Mouse (Mus musculus) midbrain, embryonic 16.5 days (tissue): ENCODE results near the gene Tmem265. TPM values are rescaled to one million over a fixed set of nuclear protein-coding genes. Genes with fewer than 3 reads are reported as not detected.

Source experiments
- ATAC-seq: fragments of 200-750 bp; cut with Nextera tagmentation; 2 replicates; pipeline ENCODE4 v1.8.0; 2017; ENCODE audit warnings: moderate TSS enrichment
- H3K27ac ChIP-seq: fragments of 300-500 bp; sonication (generic); 2 replicates; pipeline ENCODE4 v1.5.1; 2014; ENCODE audit warnings: mild to moderate bottlenecking, low read length, mixed read lengths
- H3K27me3 ChIP-seq: fragments of 300-500 bp; sonication (generic); 2 replicates; pipeline ENCODE4 v1.6.1; 2014; ENCODE audit warnings: low read depth, low read length, mixed read lengths; ENCODE audit not compliant: control insufficient read depth, insufficient read depth
- H3K36me3 ChIP-seq: fragments of 300-500 bp; sonication (generic); 2 replicates; pipeline ENCODE4 v1.6.1; 2014; ENCODE audit warnings: mild to moderate bottlenecking, low read length, moderate library complexity, mixed read lengths; ENCODE audit not compliant: control insufficient read depth, insufficient read depth
- H3K4me1 ChIP-seq: fragments of 300-500 bp; sonication (generic); 2 replicates; pipeline ENCODE4 v1.6.1; 2014; ENCODE audit warnings: mild to moderate bottlenecking, low read length, mixed read lengths; ENCODE audit not compliant: control insufficient read depth, insufficient read depth
- H3K4me2 ChIP-seq: fragments of 300-500 bp; sonication (generic); 2 replicates; pipeline ENCODE4 v1.6.1; 2014; ENCODE audit warnings: mild to moderate bottlenecking, low read length, mixed read lengths
- H3K4me3 ChIP-seq: fragments of 300-500 bp; sonication (generic); 2 replicates; pipeline ENCODE4 v1.5.1; 2014; ENCODE audit warnings: low read depth, mild to moderate bottlenecking, low read length, moderate library complexity, mixed read lengths
- H3K9ac ChIP-seq: fragments of 300-500 bp; sonication (generic); 2 replicates; pipeline ENCODE4 v1.6.1; 2014; ENCODE audit warnings: low read depth, low read length, mixed read lengths
- H3K9me3 ChIP-seq: fragments of 300-500 bp; sonication (generic); replicated peaks from 2 replicates; pipeline ENCODE4 v1.6.1; 2014; ENCODE audit warnings: mild to moderate bottlenecking, low read length, mixed read lengths; ENCODE audit not compliant: control insufficient read depth, poor library complexity, severe bottlenecking
- WGBS: fragments of 180-500 bp; shearing (Covaris S2); extraction: QIAGEN DNeasy Blood & Tissue Kit; methylation state at CpG from one replicate; pipeline ENCODE4 v1.1.7; 2014; 5-methylcytosine and 5-hydroxymethylcytosine counted together
- polyA plus RNA-seq: library from polyadenylated mRNA; unstranded; fragments of >200 nt; fragmentation: Nextera tagmentation; extraction: Ambion mirVana; gene quantifications from 2 replicates; pipeline ENCODE4 v1.2.1, GENCODE M21; 2015

The Tmem265 gene
- polyA plus RNA-seq, 1 experiment from 2014 or later, result 8.5 TPM

DNA sequence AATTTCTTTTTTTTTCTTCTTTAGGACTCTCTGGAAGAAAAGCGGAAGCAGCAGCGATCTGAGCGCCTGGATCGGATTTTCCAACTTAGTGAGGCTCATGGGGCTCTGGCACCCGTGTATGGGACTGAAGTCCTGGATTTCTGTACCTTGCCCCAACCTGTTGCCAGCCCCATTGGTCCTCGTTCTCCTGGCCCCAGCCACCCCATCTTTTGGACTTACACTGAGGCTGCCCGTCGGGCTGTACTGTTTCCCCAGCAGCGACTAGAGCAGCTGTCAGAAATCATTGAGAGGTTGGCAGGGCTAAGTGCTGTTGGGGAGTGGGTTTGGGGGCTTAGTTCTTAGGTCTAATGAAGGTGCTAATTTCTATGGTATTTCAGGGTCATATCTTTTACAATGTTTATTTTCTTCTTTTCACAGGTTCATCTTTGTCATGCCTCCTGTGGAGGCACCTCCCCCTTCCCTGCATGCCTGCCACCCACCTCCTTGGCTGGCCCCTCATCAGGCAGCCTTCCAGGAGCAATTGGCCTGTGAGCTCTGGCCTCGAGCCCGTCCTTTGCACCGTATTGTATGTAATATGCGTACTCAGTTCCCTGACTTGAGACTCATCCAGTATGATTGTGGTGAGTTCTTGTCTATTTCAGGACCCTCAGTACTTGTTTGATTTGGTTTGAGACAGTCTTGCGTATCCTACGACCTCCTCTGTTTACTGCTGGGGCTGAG is 11.9 kb upstream of the Tmem265 start:
- WGBS, result 91% methylated on average over 15 of the region's 15 CpGs
- Histone ChIP-seq H3K9me3 (no peaks in the 10 kb centered on the region), H3K9ac (no peak overlapping the region), H3K4me1 (peaks cover under 1% of the 10 kb centered on the region; the same call in 1 of the 2 replicates), H3K36me3 (peaks cover 36% of the 10 kb centered on the region), H3K4me2 (no peak overlapping the region), H3K27me3 (no peaks in the 10 kb centered on the region), H3K27ac (no peak overlapping the region), H3K4me3 (no peak overlapping the region)
- no peak for ATAC-seq

DNA sequence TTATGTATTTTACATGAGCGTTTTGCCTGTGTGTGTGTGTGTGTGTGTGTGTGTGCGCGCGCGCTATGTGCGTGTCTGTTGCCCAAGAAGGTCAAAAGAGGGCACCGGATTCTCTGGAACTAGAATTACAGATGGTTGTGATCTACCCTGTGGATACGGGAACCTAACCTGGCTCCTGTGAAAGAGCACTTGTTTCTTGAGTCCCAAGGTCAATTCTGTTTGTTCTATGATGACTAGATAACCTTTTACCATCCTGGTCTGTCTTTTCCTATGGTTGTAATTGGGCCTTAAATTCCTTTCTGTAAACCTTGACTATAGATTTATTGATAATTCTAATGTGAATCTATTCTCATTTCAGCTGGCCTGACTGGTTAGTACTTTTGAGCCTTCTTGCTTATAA is 9.6 kb upstream of the Tmem265 start:
- Histone ChIP-seq H3K4me1 (no peaks in the 10 kb centered on the region), H3K27me3 (no peaks in the 10 kb centered on the region), H3K4me2 (no peak overlapping the region), H3K9me3 (no peaks in the 10 kb centered on the region), H3K36me3 (peaks cover 38% of the 10 kb centered on the region), H3K9ac (no peak overlapping the region), H3K27ac (no peak overlapping the region), H3K4me3 (no peak overlapping the region)
- ATAC-seq, result no peak
- WGBS, result 96% methylated on average over 8 of the region's 8 CpGs

DNA sequence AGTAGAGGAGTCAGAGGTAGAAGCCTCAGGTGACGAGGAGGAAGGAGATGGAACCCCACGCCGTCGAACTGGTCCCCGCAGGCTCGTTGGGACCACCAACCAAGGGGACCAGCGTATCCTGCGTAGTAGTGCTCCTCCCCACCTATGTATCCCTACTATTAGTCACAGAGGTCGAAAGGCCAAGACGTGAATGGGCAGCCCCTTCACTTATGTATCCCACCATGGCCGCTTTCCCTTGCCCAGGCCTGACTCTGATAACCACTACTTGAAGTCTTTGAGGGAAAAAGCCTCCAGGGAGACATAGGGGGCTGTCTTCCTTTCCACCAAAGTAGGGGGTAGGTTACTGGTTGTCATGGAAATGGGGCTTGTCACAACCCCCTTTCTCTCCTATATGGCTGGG is 610 bp upstream of the Tmem265 start:
- Histone ChIP-seq H3K9me3 (no peaks in the 10 kb centered on the region), H3K9ac (no peak overlapping the region), H3K27me3 (no peaks in the 10 kb centered on the region), H3K36me3 (peaks cover 44% of the 10 kb centered on the region), H3K4me1 (no peaks in the 10 kb centered on the region), H3K27ac (no peak overlapping the region), H3K4me3 (no peak overlapping the region), H3K4me2 (no peak overlapping the region)
- ATAC-seq, result no peak
- 97% methylated on average over 11 of the region's 11 CpGs for WGBS

DNA sequence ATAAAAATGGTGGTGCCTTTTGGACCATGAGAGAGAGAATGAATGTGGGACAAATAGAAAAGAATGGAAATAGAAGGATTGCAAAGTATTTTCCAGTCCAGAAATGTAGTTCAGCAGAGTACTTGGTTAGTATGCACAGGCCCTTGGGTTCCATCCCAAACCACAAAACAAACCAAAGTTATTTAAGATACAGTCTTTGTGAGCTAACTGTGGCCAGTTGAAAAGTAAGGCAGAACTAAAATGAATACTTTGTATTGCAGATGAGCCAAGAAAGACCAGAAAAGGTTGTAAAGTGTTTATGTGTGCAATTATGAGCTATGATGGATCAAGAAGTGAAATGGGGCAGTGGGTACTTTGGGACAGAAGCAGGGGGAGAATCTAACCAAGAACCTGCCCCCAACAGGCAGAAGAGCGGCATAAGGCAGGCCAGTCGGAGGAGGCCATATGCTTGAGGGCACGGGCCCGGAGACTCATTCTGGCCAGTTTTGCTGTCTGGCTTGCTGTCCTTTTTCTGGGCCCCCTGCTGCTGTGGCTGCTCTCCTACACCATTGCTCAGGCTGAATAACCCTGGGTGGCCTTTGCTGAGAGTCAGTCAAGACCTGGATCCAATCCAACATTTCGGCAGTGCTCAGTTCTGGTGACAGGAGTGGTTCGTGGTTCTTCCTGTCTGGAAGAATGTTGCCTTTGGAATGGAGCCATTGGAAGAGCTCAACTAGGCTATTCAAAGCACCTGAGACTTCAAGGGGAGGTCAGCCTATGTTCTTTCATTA is 3.4 kb downstream of the Tmem265 start:
- Histone ChIP-seq H3K4me2 (no peak overlapping the region), H3K9ac (no peak overlapping the region), H3K4me3 (no peak overlapping the region), H3K9me3 (no peaks in the 10 kb centered on the region), H3K27me3 (no peaks in the 10 kb centered on the region), H3K4me1 (no peaks in the 10 kb centered on the region), H3K36me3 (peaks cover 22% of the 10 kb centered on the region), H3K27ac (no peak overlapping the region)
- WGBS, result 83% methylated on average over 6 of the region's 6 CpGs
- no peak for ATAC-seq

DNA sequence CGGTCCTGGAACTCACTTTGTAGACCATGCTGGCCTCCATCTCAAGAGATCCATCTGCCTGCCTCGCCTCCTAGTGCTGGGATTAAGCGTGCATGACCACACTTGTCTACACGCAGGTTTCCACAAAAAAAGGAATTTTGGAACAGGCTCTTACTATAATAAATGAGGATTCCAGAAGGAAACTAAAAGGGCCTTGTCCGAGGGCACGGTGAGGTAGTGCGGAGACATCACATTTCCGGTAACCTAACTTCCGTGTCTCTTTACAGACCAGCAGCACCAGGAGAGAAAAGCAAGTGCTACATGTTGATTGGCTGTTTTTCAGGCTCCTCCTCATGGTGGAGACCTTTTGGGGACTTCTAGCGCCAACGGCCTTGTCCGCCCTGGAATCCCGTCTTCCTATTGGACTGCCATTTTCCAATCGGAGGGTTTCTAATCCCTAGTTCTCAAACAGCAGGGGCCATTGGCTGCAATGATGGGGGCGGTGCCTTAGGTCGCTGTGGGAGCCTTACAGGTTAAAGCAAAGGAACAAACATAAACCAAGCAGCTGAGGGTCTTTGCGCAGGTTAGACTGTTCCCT is 11.8 kb downstream of the Tmem265 start, which contains the start of gene Phkg2:
Gene Phkg2, plus strand, starts transcription at position 446 of the 577 bp plus-strand sequence.
- Histone ChIP-seq H3K4me2 (peak within 1 kb of the TSS; percentile 93), H3K9ac (peak within 1 kb of the TSS; percentile 85), H3K36me3 (peaks cover 8% of the 10 kb centered on the region), H3K4me3 (peak within 1 kb of the TSS; percentile 72), H3K27me3 (no peaks in the 10 kb centered on the region), H3K9me3 (no peaks in the 10 kb centered on the region), H3K27ac (peak within 1 kb of the TSS; percentile 84), H3K4me1 (peaks cover 20% of the 10 kb centered on the region)
- peak; percentile 98 for ATAC-seq
- WGBS, result under 1% methylated on average over 17 of the region's 17 CpGs

DNA sequence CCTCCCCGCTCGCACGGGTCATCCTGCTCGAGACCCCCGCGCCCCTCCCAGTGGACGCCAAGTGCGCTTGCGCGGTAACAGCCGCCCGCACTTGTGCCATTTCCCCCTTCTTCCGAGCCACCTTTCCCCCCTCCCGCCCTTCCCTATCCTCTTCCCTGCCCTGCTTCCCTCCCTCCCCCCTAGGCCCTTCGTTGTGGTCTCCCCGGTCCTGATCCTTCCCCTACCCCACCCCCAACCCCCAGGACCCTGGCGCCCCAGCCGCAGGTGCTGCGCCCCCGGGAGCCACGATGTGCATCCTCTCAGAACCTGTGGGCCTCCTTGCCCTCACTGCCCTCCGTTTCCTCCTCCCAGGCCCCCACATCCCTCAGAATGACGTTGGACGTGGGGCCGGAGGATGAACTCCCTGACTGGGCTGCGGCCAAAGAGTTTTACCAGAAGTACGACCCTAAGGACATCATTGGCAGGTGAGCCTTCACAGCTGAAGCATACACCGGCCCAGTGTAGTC is 12.4 kb downstream of the Tmem265 start:
- peak; percentile 4 for ATAC-seq
- H3K9ac ChIP-seq, result peak overlapping the region; percentile 85
- peaks cover 13% of the 10 kb centered on the region for H3K36me3 ChIP-seq
- H3K9me3 ChIP-seq, result no peaks in the 10 kb centered on the region
- peak overlapping the region; percentile 72 for H3K4me3 ChIP-seq
- under 1% methylated on average over 17 of the region's 28 CpGs for WGBS
- peaks cover 20% of the 10 kb centered on the region for H3K4me1 ChIP-seq
- H3K27ac ChIP-seq, result peak overlapping the region; percentile 84
- H3K27me3 ChIP-seq, result no peaks in the 10 kb centered on the region
- peak overlapping the region; percentile 93 for H3K4me2 ChIP-seq

DNA sequence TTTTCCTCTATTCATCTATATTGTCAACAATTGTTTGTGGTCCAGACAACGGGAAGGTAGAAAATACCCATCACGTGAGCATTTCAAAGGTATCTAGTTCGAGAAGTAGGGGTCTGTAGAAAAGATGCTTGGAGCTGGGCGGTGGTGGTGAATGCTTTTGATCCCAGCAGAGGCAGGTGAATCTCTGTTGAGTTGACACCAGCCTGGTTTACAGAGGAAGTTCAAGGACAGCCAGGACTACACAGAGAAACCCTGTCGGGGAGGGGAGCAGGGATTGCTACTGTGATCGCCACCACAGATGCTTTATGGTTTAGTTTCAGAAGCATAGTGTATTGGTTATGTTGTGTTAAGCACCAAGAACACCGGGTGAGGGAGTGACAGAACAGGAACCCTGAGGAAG is 12.9 kb downstream of the Tmem265 start:
- 15% methylated on average over 7 of the region's 7 CpGs for WGBS
- ATAC-seq, result no peak
- peak overlapping the region; percentile 84; the same call in 1 of the 2 replicates for H3K27ac ChIP-seq

DNA sequence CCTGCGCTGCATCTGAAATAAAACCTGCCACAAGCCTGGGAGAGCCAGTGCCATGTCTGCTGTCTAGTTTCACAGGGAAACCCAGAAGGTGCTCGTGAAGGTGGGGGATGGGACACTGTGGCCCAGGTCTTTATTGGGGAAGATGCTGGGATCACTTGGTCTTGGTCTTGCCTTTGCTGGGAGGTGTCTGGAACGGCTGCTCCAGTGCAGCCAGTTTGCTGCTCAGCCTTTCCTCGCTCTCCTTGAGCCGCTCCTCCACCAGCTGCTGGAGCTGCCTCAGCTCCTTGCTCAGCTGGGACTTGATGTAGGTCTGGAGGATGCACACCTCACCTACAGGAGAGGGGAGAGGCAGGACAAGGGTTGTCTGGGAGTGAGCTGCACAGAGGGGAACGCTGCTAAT is 22.1 kb downstream of the Tmem265 start:
- H3K36me3 ChIP-seq, result peaks cover 37% of the 10 kb centered on the region
- ATAC-seq, result no peak
- H3K27ac ChIP-seq, result no peak overlapping the region
- no peak overlapping the region for H3K4me3 ChIP-seq
- no peak overlapping the region for H3K9ac ChIP-seq
- H3K4me1 ChIP-seq, result peaks cover 8% of the 10 kb centered on the region
- no peaks in the 10 kb centered on the region for H3K9me3 ChIP-seq
- H3K27me3 ChIP-seq, result no peaks in the 10 kb centered on the region
- H3K4me2 ChIP-seq, result no peak overlapping the region
- 97% methylated on average over 6 of the region's 6 CpGs for WGBS

More for the DNA sequence above, 12.9 kb downstream of the Tmem265 start:
- H3K9ac ChIP-seq, result peak overlapping the region; percentile 85
- no peaks in the 10 kb centered on the region for H3K27me3 ChIP-seq
- peak overlapping the region; percentile 93 for H3K4me2 ChIP-seq
- no peaks in the 10 kb centered on the region for H3K9me3 ChIP-seq
- H3K4me1 ChIP-seq, result peaks cover 20% of the 10 kb centered on the region
- H3K36me3 ChIP-seq, result peaks cover 12% of the 10 kb centered on the region
- peak overlapping the region; percentile 72 for H3K4me3 ChIP-seq
